Comparison of ENCODE assay signal across 16 mouse cellular contexts in the genomic region with DNA sequence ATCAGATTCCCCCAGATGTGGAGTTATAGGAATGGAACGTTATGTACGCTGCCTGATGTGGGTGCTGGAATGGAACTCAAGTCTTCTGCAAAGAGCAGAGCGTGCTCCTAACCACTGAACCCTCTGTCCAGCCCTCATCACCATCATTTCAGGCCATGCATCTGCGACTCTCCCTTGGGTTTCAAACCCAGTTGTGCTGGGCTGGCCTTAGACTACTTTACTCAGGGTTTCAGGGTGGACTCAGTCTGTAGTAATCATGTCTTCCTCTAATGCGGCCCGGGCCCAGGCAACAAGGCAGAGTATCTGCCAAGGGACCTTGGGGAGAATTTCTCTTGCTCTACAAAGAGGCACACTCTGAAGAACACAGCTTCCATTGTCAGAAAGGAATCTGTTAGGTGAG.
"Had no signal": no experiment of that assay in that cellular context is flagged by ENCODE, and none has a peak within 500 bp of the region (broad histone marks: within the 10 kb centered on the region; RNA-seq: fewer than 3 reads in every experiment).

No protein-coding gene starts in this region.

- H3K36me3 ChIP-seq: neural tube, embryonic 13.5 days; neural tube, embryonic 15.5 days; stomach, embryonic 15.5 days had no signal

- H3K27ac ChIP-seq: neural tube, embryonic 13.5 days; neural tube, embryonic 15.5 days; stomach, embryonic 15.5 days; stomach, postnatal 0 days had no signal

- H3K4me3 ChIP-seq: neural tube, embryonic 13.5 days; neural tube, embryonic 15.5 days; stomach, embryonic 15.5 days had no signal

- DNase-seq: retina, postnatal 1 day; right cerebral cortex, adult 18-20 months; right cerebral cortex, postnatal 14 days; right cerebral cortex, postnatal 25 days; right cerebral cortex, postnatal 4 days; spleen, adult 18-20 months; thymus, adult 18-20 months; thymus, adult 2 months; thymus, postnatal 14 days; thymus, postnatal 25 days; thymus, postnatal 36 days; thymus, postnatal 4 days had no signal
